Mouse (Mus musculus) limb, embryonic 13.5 days (tissue): ENCODE data around the gene Olfr1375. TPM values are rescaled to one million over a fixed set of nuclear protein-coding genes. Genes with fewer than 3 reads are reported as not detected.
"Not testable (repeated sequence)": the region's sequence is repeated elsewhere in the genome, so short reads cannot be mapped to it uniquely, and the experiment has no call there.

ENCODE experiments used
- ATAC-seq: fragments of 200-750 bp; cut with Nextera tagmentation; 2 replicates; pipeline ENCODE4 v1.8.0; 2017; ENCODE audit warnings: low read depth, moderate number of reproducible peaks, moderate TSS enrichment; ENCODE audit not compliant: low FRiP score
- H3K27ac ChIP-seq: fragments of 300-500 bp; sonication (generic); 2 replicates; pipeline ENCODE4 v1.5.1; 2015; ENCODE audit warnings: inconsistent platforms, mild to moderate bottlenecking, moderate library complexity
- H3K27me3 ChIP-seq: fragments of 300-500 bp; sonication (generic); 2 replicates; pipeline ENCODE4 v1.6.1; 2015; ENCODE audit warnings: mild to moderate bottlenecking, inconsistent platforms
- H3K36me3 ChIP-seq: fragments of 300-500 bp; sonication (generic); 2 replicates; pipeline ENCODE4 v1.6.1; 2015; ENCODE audit warnings: inconsistent platforms, mild to moderate bottlenecking, moderate library complexity
- H3K4me1 ChIP-seq: fragments of 300-500 bp; sonication (generic); 2 replicates; pipeline ENCODE4 v1.6.1; 2015; ENCODE audit warnings: inconsistent platforms
- H3K4me2 ChIP-seq: fragments of 300-500 bp; sonication (generic); replicated peaks from 2 replicates; pipeline ENCODE4 v1.6.1; 2015; ENCODE audit warnings: inconsistent platforms, mild to moderate bottlenecking, moderate library complexity
- H3K4me3 ChIP-seq: fragments of 300-500 bp; sonication (generic); 2 replicates; pipeline ENCODE4 v1.5.1; 2015; ENCODE audit warnings: moderate library complexity, mild to moderate bottlenecking, inconsistent platforms
- H3K9ac ChIP-seq: fragments of 300-500 bp; sonication (generic); 2 replicates; pipeline ENCODE4 v1.6.1; 2015; ENCODE audit warnings: mild to moderate bottlenecking, inconsistent platforms
- H3K9me3 ChIP-seq: fragments of 300-500 bp; sonication (generic); 2 replicates; pipeline ENCODE4 v1.6.1; 2016; ENCODE audit warnings: inconsistent platforms
- WGBS: fragments of 180-500 bp; shearing (Covaris S2); methylation state at CpG from one replicate; pipeline ENCODE4 v1.1.7; 2015; 5-methylcytosine and 5-hydroxymethylcytosine counted together
- polyA plus RNA-seq: library from polyadenylated mRNA; unstranded; fragments of >200 nt; fragmentation: Nextera tagmentation; extraction: Ambion mirVana; gene quantifications from 2 replicates; pipeline ENCODE4 v1.2.1, GENCODE M21; 2015

Gene Olfr1375
- not detected in 2 replicates for polyA plus RNA-seq

DNA sequence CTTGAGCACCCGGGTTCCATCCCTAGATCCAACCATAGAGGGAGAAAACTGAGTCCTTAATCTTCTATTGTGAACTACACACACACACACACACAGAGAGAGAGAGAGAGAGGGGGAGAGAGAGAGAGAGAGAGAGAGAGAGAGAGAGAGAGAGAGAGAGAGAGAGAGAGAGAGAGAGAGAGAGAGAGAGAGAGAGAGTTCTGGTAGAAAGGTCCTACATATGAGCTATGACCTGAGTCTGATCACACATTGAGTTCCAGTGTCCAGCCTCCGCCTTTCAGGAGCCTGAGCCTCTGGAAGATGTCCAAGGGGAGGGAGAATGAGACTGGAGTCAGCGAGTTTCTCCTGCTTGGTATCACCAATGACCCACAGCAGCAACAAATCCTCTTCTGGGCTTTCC, at the start of gene Olfr1375:
Olfr1375 (plus strand) TSS at position 301 of the 400 bp plus-strand sequence.
- ATAC-seq, H3K36me3 ChIP-seq, H3K4me1 ChIP-seq, H3K9me3 ChIP-seq, H3K27ac ChIP-seq, H3K9ac ChIP-seq, H3K27me3 ChIP-seq, H3K4me3 ChIP-seq, H3K4me2 ChIP-seq: not testable (repeated sequence)
- WGBS = 81% methylated on average over 3 of the region's 3 CpGs

GRCm38 (mm10) chr11:51003296-51003695, 44.6 kb upstream of the Olfr1375 start, which contains the start of gene Olfr51:
Gene Olfr51 (plus strand): TSS chr11:51003596.
- H3K4me1 ChIP-seq = no peaks in the 10 kb centered on the region
- H3K4me3 ChIP-seq = no peak within 1 kb of the TSS
- no peak within 1 kb of the TSS for H3K27ac ChIP-seq
- 80% methylated on average over 5 of the region's 5 CpGs for WGBS
- H3K9ac ChIP-seq = no peak within 1 kb of the TSS
- no peak within 1 kb of the TSS for H3K4me2 ChIP-seq
- H3K27me3 ChIP-seq = no peaks in the 10 kb centered on the region
- no peaks in the 10 kb centered on the region for H3K36me3 ChIP-seq
- H3K9me3 ChIP-seq = no peaks in the 10 kb centered on the region
- ATAC-seq = no peak

DNA sequence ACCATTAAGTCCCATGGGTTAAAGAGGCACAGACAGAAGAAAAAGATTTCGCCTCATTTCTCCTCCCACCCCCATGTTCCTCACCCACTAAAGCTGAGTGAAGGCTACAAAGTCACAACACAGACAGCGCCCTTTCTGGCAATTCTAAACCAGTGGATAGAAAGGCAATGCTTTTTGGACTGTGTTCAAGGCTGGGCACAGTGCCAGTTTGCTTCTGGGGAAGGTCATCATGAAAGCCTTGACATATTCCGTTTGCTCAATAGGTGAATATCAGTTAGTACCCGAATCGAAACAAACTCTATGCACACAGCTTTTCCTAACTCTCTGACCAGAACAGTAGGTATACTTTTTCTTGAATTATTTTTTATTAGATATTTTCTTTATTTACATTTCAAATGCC, 36.1 kb upstream of the Olfr1375 start:
- Histone ChIP-seq H3K9me3 (no peaks in the 10 kb centered on the region), H3K4me1 (no peaks in the 10 kb centered on the region), H3K9ac (no peak overlapping the region), H3K36me3 (no peaks in the 10 kb centered on the region), H3K4me3 (no peak overlapping the region), H3K27me3 (no peaks in the 10 kb centered on the region), H3K4me2 (no peak overlapping the region), H3K27ac (no peak overlapping the region)
- no peak for ATAC-seq
- WGBS = 77% methylated on average over 5 of the region's 5 CpGs

GRCm38 (mm10) chr11:51013936-51014335, 34.0 kb upstream of the Olfr1375 start, which contains the start of gene Olfr54:
Gene Olfr54 (plus strand): TSS chr11:51014236.
- H3K36me3 ChIP-seq = no peaks in the 10 kb centered on the region
- 76% methylated on average over 1 of the region's 1 CpGs for WGBS
- H3K4me1 ChIP-seq = no peaks in the 10 kb centered on the region
- H3K9me3 ChIP-seq = no peaks in the 10 kb centered on the region
- H3K9ac ChIP-seq = no peak within 1 kb of the TSS
- no peak within 1 kb of the TSS for H3K4me3 ChIP-seq
- no peak within 1 kb of the TSS for H3K4me2 ChIP-seq
- no peak for ATAC-seq
- no peaks in the 10 kb centered on the region for H3K27me3 ChIP-seq
- H3K27ac ChIP-seq = no peak within 1 kb of the TSS

DNA sequence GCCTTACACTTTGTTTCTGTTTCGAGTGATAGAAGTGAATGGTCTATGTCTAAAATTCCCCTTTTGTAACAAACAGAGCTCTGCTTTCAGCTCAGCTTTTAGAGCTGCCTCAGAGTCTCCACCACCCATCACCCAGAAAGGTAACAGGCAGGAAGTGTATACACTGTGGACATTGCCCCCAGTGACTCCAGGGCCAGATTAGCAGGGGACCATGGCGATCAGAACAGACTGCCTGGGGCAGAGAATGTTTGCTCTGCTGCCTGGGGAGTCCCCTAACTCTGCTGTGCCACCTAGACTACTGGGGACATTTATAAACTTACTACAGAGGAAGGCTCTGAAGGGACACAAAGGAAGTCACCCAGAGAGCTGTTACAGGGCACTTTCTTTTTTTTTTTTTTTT, 31.6 kb upstream of the Olfr1375 start:
- no peak for ATAC-seq

GRCm38 (mm10) chr11:51026811-51027210, 21.1 kb upstream of the Olfr1375 start:
- H3K9ac ChIP-seq, H3K9me3 ChIP-seq, H3K36me3 ChIP-seq, H3K27ac ChIP-seq, H3K27me3 ChIP-seq, H3K4me1 ChIP-seq, ATAC-seq, H3K4me2 ChIP-seq, H3K4me3 ChIP-seq: not testable (repeated sequence)
- 78% methylated on average over 7 of the region's 11 CpGs for WGBS

More for the DNA sequence above, 31.6 kb upstream of the Olfr1375 start:
- H3K27me3 ChIP-seq = no peaks in the 10 kb centered on the region
- no peaks in the 10 kb centered on the region for H3K4me1 ChIP-seq
- H3K27ac ChIP-seq = no peak overlapping the region
- H3K9me3 ChIP-seq = no peaks in the 10 kb centered on the region
- H3K4me3 ChIP-seq = no peak overlapping the region
- H3K4me2 ChIP-seq = no peak overlapping the region
- no peaks in the 10 kb centered on the region for H3K36me3 ChIP-seq
- no peak overlapping the region for H3K9ac ChIP-seq
- WGBS = 48% methylated on average over 2 of the region's 2 CpGs

DNA sequence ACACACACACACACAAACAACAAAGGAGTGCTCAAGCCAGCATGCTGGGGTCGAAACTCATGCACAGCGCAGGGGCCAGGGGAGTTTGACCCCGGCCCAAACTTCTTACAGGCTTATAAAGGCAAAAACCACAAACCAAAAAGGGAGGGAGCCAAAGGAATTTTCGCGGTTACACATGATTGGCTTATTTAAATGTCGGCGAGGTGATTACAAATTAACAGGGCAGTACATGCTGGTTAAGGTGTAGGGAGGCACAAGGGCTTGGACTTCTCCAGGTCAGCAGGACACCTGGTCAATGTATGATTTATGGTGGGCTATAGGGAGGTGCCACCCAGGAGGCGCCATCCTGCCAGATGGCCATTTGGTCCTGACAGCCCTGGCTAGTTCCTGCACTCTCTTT, 18.5 kb upstream of the Olfr1375 start:
- WGBS = 47% methylated on average over 8 of the region's 8 CpGs
- not testable (repeated sequence) for H3K4me3 ChIP-seq, ATAC-seq, H3K4me1 ChIP-seq, H3K27me3 ChIP-seq, H3K27ac ChIP-seq, H3K36me3 ChIP-seq, H3K9ac ChIP-seq, H3K4me2 ChIP-seq, H3K9me3 ChIP-seq

- 25% methylated on average over 2 of the region's 2 CpGs for WGBS
- ATAC-seq = no peak
- Histone ChIP-seq H3K27me3 (no peaks in the 10 kb centered on the region), H3K4me2 (no peak overlapping the region), H3K9ac (no peak overlapping the region), H3K36me3 (no peaks in the 10 kb centered on the region), H3K4me3 (no peak overlapping the region), H3K9me3 (no peaks in the 10 kb centered on the region), H3K4me1 (no peaks in the 10 kb centered on the region), H3K27ac (no peak overlapping the region)
These were observed 17.7 kb upstream of the Olfr1375 start for GRCm38 (mm10) chr11:51030225-51030624.

DNA sequence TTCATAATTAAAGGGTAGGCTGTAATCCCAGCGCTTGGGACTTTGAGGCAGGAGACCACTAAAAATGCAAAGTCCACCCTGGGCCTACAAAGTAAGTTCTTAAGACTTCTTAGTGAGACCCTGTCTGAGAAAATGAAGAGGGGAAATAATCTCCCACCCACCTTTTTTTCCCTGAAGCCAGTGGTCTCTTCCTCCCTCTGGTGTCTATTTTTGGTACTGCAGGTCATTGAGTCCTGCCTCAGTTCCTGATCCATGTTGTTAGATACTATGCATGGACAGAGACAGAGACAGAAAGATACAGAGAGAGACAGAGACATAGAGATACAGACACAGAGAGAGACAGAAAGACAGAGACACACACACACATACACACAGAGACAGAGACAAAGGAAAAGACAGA, 15.1 kb upstream of the Olfr1375 start:
- no peak overlapping the region for H3K4me2 ChIP-seq
- 21% methylated on average over 1 of the region's 1 CpGs for WGBS
- no peaks in the 10 kb centered on the region for H3K9me3 ChIP-seq
- no peak overlapping the region for H3K27ac ChIP-seq
- H3K36me3 ChIP-seq = no peaks in the 10 kb centered on the region
- H3K9ac ChIP-seq = no peak overlapping the region
- no peak for ATAC-seq
- H3K4me3 ChIP-seq = no peak overlapping the region
- no peaks in the 10 kb centered on the region for H3K27me3 ChIP-seq
- no peaks in the 10 kb centered on the region for H3K4me1 ChIP-seq

DNA sequence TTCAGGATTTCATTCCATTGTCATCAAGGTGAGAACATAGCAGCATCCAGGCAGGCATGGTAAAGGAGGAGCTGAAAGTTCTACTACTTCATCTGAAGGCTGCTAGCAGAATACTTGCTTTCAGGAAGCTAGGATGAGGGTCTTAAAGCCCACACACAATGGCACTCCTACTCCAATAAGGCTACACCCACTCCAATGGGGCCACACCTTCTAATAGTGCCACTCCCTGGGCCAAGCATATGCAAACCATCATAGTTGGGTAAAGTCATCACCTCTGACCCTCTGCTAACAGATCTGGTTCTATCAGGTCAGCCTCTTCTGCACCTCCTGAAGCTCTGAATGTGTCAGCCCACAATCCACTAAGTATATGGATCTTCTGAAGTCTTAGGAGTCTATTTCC, 13.8 kb upstream of the Olfr1375 start:
- H3K4me2 ChIP-seq, H3K27me3 ChIP-seq, H3K9me3 ChIP-seq, H3K4me1 ChIP-seq, H3K36me3 ChIP-seq, H3K4me3 ChIP-seq, H3K27ac ChIP-seq, H3K9ac ChIP-seq, ATAC-seq: not testable (repeated sequence)

DNA sequence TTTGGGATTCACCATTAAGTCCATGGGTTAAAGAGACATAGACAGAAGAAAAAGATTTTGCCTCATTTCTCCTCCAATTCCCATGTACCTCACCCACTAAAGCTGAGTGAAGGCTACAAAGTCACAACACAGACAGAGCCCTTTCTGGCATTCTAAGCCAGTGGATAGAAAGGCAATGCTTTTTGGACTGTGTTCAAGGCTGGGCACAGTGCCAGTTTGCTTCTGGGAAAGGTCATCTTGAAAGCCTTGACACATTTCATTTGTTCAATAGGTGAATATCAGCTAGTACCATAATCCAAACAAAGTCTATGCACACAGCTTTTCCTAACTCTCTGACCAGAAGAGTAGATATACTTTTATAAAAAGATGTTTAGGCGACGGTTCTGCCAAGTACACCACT, 12.0 kb upstream of the Olfr1375 start:
- H3K36me3 ChIP-seq = no peaks in the 10 kb centered on the region
- no peak for ATAC-seq
- no peak overlapping the region for H3K27ac ChIP-seq
- no peak overlapping the region for H3K4me2 ChIP-seq
- H3K9me3 ChIP-seq = no peaks in the 10 kb centered on the region
- H3K4me3 ChIP-seq = no peak overlapping the region
- 84% methylated on average over 2 of the region's 2 CpGs for WGBS
- no peak overlapping the region for H3K9ac ChIP-seq
- no peaks in the 10 kb centered on the region for H3K4me1 ChIP-seq
- no peaks in the 10 kb centered on the region for H3K27me3 ChIP-seq

- H3K9me3 ChIP-seq, H3K9ac ChIP-seq, H3K27ac ChIP-seq, H3K4me1 ChIP-seq, ATAC-seq, H3K4me3 ChIP-seq, H3K36me3 ChIP-seq, H3K27me3 ChIP-seq, H3K4me2 ChIP-seq: not testable (repeated sequence)
- WGBS = 75% methylated on average over 3 of the region's 3 CpGs
These were observed 3.1 kb upstream of the Olfr1375 start for GRCm38 (mm10) chr11:51044776-51045175.

DNA sequence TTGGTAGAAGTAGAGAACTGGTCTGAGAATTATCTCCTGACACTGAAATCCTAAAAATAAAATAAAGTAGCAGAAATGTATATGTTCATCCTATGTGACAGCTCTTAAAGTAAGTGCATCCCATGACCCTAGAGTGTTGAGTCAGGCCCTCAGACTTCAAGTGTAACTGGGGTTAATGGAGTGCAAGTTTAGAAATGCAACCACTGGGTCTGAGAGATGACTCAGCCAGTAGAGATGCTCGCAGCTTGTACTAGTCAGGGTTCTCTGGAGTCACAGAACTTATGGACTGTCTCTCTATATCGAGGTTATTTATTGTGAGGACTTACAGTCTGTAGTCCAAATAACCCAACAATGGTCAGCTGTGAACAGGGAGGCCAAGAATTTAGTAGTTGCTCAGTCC, 3.8 kb downstream of the Olfr1375 start:
- Histone ChIP-seq H3K9me3 (no peaks in the 10 kb centered on the region), H3K27ac (no peak overlapping the region), H3K36me3 (no peaks in the 10 kb centered on the region), H3K4me2 (no peak overlapping the region), H3K4me1 (no peaks in the 10 kb centered on the region), H3K27me3 (no peaks in the 10 kb centered on the region), H3K9ac (no peak overlapping the region), H3K4me3 (no peak overlapping the region)
- 61% methylated on average over 2 of the region's 2 CpGs for WGBS
- no peak for ATAC-seq
